Mouse (Mus musculus) gastrocnemius, postnatal 25 days (tissue): ENCODE results near the gene Cdc25b. TPM values are rescaled to one million over a fixed set of nuclear protein-coding genes. Genes with fewer than 3 reads are reported as not detected.
A peak's percentile ranks its signal among the peaks of the same experiment; 100 is the strongest.

Source experiments
- DNase-seq: peaks from one replicate; pipeline ENCODE4 v3.0.0; 2022
- total RNA-seq, 2 experiments: library from RNA; stranded (reverse); gene quantifications; 1 replicate in 1 of 2; 2 replicates in 1 of 2; pipeline ENCODE4 v1.2.3; 2021

Gene Cdc25b
- total RNA-seq, 2 experiments from 2014 or later, result 1.5 to 4.8 TPM

GRCm38 (mm10) chr2:131190344-131191004 lies 3.7 kb downstream of the Cdc25b start:
- no peak for DNase-seq

- no peak for DNase-seq
Measured at GRCm38 (mm10) chr2:131191005-131191390, 4.2 kb downstream of the Cdc25b start.

- DNase-seq, result no peak
Measured at GRCm38 (mm10) chr2:131196606-131197316, 10.0 kb downstream of the Cdc25b start.

GRCm38 (mm10) chr2:131200710-131201109 lies 14.0 kb downstream of the Cdc25b start:
- DNase-seq, result no peak

- DNase-seq, result no peak
Measured at GRCm38 (mm10) chr2:131201262-131201661, 14.5 kb downstream of the Cdc25b start.

GRCm38 (mm10) chr2:131203816-131204409 lies 17.2 kb downstream of the Cdc25b start:
- no peak for DNase-seq

GRCm38 (mm10) chr2:131204410-131204981 lies 17.7 kb downstream of the Cdc25b start:
- DNase-seq, result peak; percentile 95

GRCm38 (mm10) chr2:131205521-131206182 lies 18.9 kb downstream of the Cdc25b start:
- DNase-seq, result no peak

GRCm38 (mm10) chr2:131206778-131207177 lies 20.0 kb downstream of the Cdc25b start, which contains the start of gene Ap5s1:
Gene Ap5s1 (plus strand): TSS chr2:131207078.
- no peak for DNase-seq

- DNase-seq, result no peak
Measured at GRCm38 (mm10) chr2:131208356-131208755, 21.6 kb downstream of the Cdc25b start.

- peak; percentile 23 for DNase-seq
Measured at GRCm38 (mm10) chr2:131209125-131209795, 22.5 kb downstream of the Cdc25b start.

- DNase-seq, result peak; percentile 94
Measured at GRCm38 (mm10) chr2:131209969-131210792, 23.4 kb downstream of the Cdc25b start.

GRCm38 (mm10) chr2:131211026-131211615 lies 24.4 kb downstream of the Cdc25b start:
- no peak for DNase-seq

GRCm38 (mm10) chr2:131213773-131214172 lies 27.0 kb downstream of the Cdc25b start:
- DNase-seq, result no peak

- peak; percentile 33 for DNase-seq
Measured at GRCm38 (mm10) chr2:131215941-131216858, 29.5 kb downstream of the Cdc25b start.

- DNase-seq, result no peak
Measured at GRCm38 (mm10) chr2:131220030-131220429, 33.3 kb downstream of the Cdc25b start.

- DNase-seq, result no peak
Measured at GRCm38 (mm10) chr2:131221853-131222515, 35.2 kb downstream of the Cdc25b start.

GRCm38 (mm10) chr2:131222562-131222961 lies 35.8 kb downstream of the Cdc25b start:
- DNase-seq, result no peak

GRCm38 (mm10) chr2:131223569-131223968 lies 36.8 kb downstream of the Cdc25b start:
- no peak for DNase-seq
